Mouse (Mus musculus) midbrain, embryonic 14.5 days (tissue): ENCODE results near the gene Rab27a. TPM values are rescaled to one million over a fixed set of nuclear protein-coding genes. Genes with fewer than 3 reads are reported as not detected.

Experiments
- ATAC-seq: fragments of 200-750 bp; cut with Nextera tagmentation; 2 replicates; pipeline ENCODE4 v1.8.0; 2017; ENCODE audit warnings: moderate number of reproducible peaks, moderate library complexity; ENCODE audit not compliant: low FRiP score, low TSS enrichment
- DNase-seq: peaks from one replicate; pipeline ENCODE4 v3.0.0-alpha.2; 2015
- H3K27ac ChIP-seq: fragments of 300-500 bp; sonication (generic); replicated peaks from 2 replicates; pipeline ENCODE4 v1.5.1; 2014; ENCODE audit warnings: mild to moderate bottlenecking, low read depth, low read length, moderate library complexity
- H3K27me3 ChIP-seq: fragments of 300-500 bp; sonication (generic); 2 replicates; pipeline ENCODE4 v1.6.1; 2014; ENCODE audit warnings: low read length, control low read depth, mixed read lengths; ENCODE audit not compliant: control insufficient read depth, insufficient read depth
- H3K36me3 ChIP-seq: fragments of 300-500 bp; sonication (generic); 2 replicates; pipeline ENCODE4 v1.6.1; 2014; ENCODE audit warnings: low read length, control low read depth; ENCODE audit not compliant: control insufficient read depth, insufficient read depth
- H3K4me1 ChIP-seq: fragments of 300-500 bp; sonication (generic); 2 replicates; pipeline ENCODE4 v1.6.1; 2014; ENCODE audit warnings: mild to moderate bottlenecking, antibody characterized with exemption, low read length, control low read depth; ENCODE audit not compliant: control insufficient read depth, insufficient read depth
- H3K4me2 ChIP-seq: fragments of 300-500 bp; sonication (generic); 2 replicates; pipeline ENCODE4 v1.6.1; 2014; ENCODE audit warnings: mild to moderate bottlenecking, low read length, moderate library complexity
- H3K4me3 ChIP-seq: fragments of 300-500 bp; sonication (generic); replicated peaks from 2 replicates; pipeline ENCODE4 v1.5.1; 2014; ENCODE audit warnings: low read depth, low read length
- H3K9ac ChIP-seq: fragments of 300-500 bp; sonication (generic); replicated peaks from 2 replicates; pipeline ENCODE4 v1.6.1; 2014; ENCODE audit warnings: mild to moderate bottlenecking, low read length, moderate library complexity
- H3K9me3 ChIP-seq: fragments of 300-500 bp; sonication (generic); 2 replicates; pipeline ENCODE4 v1.6.1; 2016; ENCODE audit warnings: low read length, control low read depth, mixed read lengths; ENCODE audit not compliant: control insufficient read depth
- WGBS: fragments of 180-500 bp; shearing (Covaris S2); extraction: QIAGEN DNeasy Blood & Tissue Kit; methylation state at CpG from one replicate; pipeline ENCODE4 v1.1.7; 2014; 5-methylcytosine and 5-hydroxymethylcytosine counted together
- microRNA-seq: library from miRNA; unstranded; fragments of <30 nt; microRNA quantifications from one replicate; pipeline ENCODE4, GENCODE M21; 2016
- polyA plus RNA-seq: library from polyadenylated mRNA; unstranded; fragments of >200 nt; fragmentation: Nextera tagmentation; extraction: Ambion mirVana; gene quantifications from 2 replicates; pipeline ENCODE4 v1.2.1, GENCODE M21; 2014

Rab27a gene
- polyA plus RNA-seq, 1 experiment from 2014 or later = 0.74 TPM

DNA sequence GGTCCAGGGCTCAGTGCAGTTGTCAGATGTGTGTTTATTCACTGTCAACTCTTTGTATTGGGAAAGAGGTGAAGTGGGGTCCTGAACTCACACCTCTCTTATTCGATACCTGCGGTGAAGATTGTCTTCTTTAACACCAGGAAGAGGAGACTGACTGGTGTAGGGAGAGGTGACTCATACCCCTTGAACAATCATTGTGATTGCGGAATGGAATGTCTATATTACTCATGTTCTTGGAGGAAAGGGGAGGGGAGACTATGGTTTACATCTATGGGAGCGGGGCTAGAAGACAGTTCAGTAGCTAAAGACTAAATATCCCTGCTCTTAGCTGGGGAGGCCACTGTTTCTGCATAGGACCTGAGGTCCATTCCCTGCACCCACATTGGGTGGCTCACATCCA, 85.9 kb downstream of the Rab27a start:
- H3K9ac ChIP-seq = no peak overlapping the region
- no peaks in the 10 kb centered on the region for H3K9me3 ChIP-seq
- ATAC-seq (no peak), DNase-seq (no peak)
- H3K4me2 ChIP-seq = no peak overlapping the region
- H3K4me3 ChIP-seq = no peak overlapping the region
- no peaks in the 10 kb centered on the region for H3K27me3 ChIP-seq
- WGBS = 90% methylated on average over 4 of the region's 4 CpGs
- peaks cover 41% of the 10 kb centered on the region for H3K36me3 ChIP-seq
- H3K27ac ChIP-seq = no peak overlapping the region
- H3K4me1 ChIP-seq = no peaks in the 10 kb centered on the region

DNA sequence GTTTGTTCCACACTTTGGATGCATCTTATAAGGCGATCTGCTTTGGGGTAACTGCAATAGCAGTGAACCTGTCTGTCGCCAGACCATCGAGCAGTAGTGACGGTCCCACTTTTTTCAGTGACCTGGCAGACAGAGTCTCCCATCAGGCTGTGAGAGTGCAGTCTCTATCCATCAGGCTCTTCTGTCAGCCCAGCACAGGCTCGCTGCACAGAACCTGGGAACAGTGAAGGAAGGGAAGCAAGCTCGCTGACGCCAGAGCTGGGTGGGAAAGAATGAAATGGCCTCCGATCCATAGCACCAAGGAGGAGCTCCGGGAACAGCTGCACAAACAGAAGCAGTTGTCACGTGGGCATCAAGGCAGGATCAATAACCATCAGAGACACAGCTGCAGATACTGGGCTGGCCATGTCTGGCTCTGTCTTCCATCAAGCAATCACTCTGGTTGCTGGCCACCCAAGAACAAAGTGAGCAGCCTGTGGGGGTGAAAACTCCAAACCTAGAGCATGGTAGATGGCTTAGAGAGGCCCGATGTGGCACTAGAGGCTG, 92.8 kb downstream of the Rab27a start:
- Histone ChIP-seq H3K4me1 (no peaks in the 10 kb centered on the region), H3K9me3 (no peaks in the 10 kb centered on the region), H3K27me3 (no peaks in the 10 kb centered on the region), H3K9ac (no peak overlapping the region), H3K36me3 (no peaks in the 10 kb centered on the region), H3K4me2 (no peak overlapping the region), H3K27ac (no peak overlapping the region), H3K4me3 (no peak overlapping the region)
- ATAC-seq (no peak), DNase-seq (no peak)
- 75% methylated on average over 11 of the region's 11 CpGs for WGBS

Small RNA genes within 50 kb of the gene (microRNA-seq; reads per million reads assigned to microRNA genes)
- not detected for gene Gm27353

Other genes with a start within 250 kb of the Rab27a start
- 0.30 and 0.54 TPM in 2 replicates for gene Prtg, start 238.0 kb upstream of the Rab27a start, polyA plus RNA-seq
- gene Pygo1, start 119.2 kb upstream of the Rab27a start, polyA plus RNA-seq = 15.5 and 16.3 TPM in 2 replicates
- 1.7 and 1.8 TPM in 2 replicates for gene Dyx1c1, start 86.1 kb upstream of the Rab27a start, polyA plus RNA-seq
- gene Gm44503, start 86.0 kb upstream of the Rab27a start, polyA plus RNA-seq = not detected in 2 replicates
- 20.8 and 25.2 TPM in 2 replicates for gene Ccpg1os, start 59.5 kb upstream of the Rab27a start, polyA plus RNA-seq
- gene Ccpg1, start 59.4 kb upstream of the Rab27a start, polyA plus RNA-seq = 28.4 and 44.1 TPM in 2 replicates
- 13.6 and 16.8 TPM in 2 replicates for gene Pigb, start 4.5 kb upstream of the Rab27a start, polyA plus RNA-seq
- gene Khdc3, start 57.0 kb downstream of the Rab27a start, polyA plus RNA-seq = 0.23 and 0.24 TPM in 2 replicates
- gene Gm20509, start 57.6 kb downstream of the Rab27a start, polyA plus RNA-seq = not detected in 2 replicates
- gene Rsl24d1, start 68.6 kb downstream of the Rab27a start, polyA plus RNA-seq = 121 and 122 TPM in 2 replicates